Mouse (Mus musculus) liver, embryonic 12.5 days (tissue): ENCODE measurements at regions not wholly inside any gene's neighbourhood (a gene's known extent, or its start where the extent isn't known, plus 50 kb on each side); places are given as distances from the start of the nearest gene placed in this dataset.

Source experiments
- ATAC-seq: fragments of 200-750 bp; cut with Nextera tagmentation; 2 replicates; pipeline ENCODE4 v1.8.0; 2017; ENCODE audit warnings: moderate number of reproducible peaks, mild to moderate bottlenecking, moderate library complexity
- H3K27ac ChIP-seq: fragments of 300-500 bp; sonication (generic); 2 replicates; pipeline ENCODE4 v1.5.1; 2016; ENCODE audit warnings: mild to moderate bottlenecking
- H3K27me3 ChIP-seq: fragments of 300-500 bp; sonication (generic); replicated peaks from 2 replicates; pipeline ENCODE4 v1.6.1; 2016; ENCODE audit warnings: mild to moderate bottlenecking, moderate library complexity
- H3K36me3 ChIP-seq: fragments of 300-500 bp; sonication (generic); 2 replicates; pipeline ENCODE4 v1.6.1; 2016; ENCODE audit warnings: mild to moderate bottlenecking, moderate library complexity
- H3K4me1 ChIP-seq: fragments of 300-500 bp; sonication (generic); 2 replicates; pipeline ENCODE4 v1.6.1; 2016
- H3K4me2 ChIP-seq: fragments of 300-500 bp; sonication (generic); 2 replicates; pipeline ENCODE4 v1.6.1; 2016; ENCODE audit warnings: mild to moderate bottlenecking, moderate library complexity
- H3K4me3 ChIP-seq: fragments of 300-500 bp; sonication (generic); 2 replicates; pipeline ENCODE4 v1.5.1; 2016; ENCODE audit warnings: mild to moderate bottlenecking, moderate library complexity
- H3K9ac ChIP-seq: fragments of 300-500 bp; sonication (generic); 2 replicates; pipeline ENCODE4 v1.6.1; 2016; ENCODE audit warnings: mild to moderate bottlenecking, moderate library complexity
- H3K9me3 ChIP-seq: fragments of 300-500 bp; sonication (generic); replicated peaks from 2 replicates; pipeline ENCODE4 v1.6.1; 2016; ENCODE audit warnings: mild to moderate bottlenecking, moderate library complexity
- WGBS: fragments of 180-500 bp; shearing (Covaris S2); methylation state at CpG from one replicate; pipeline ENCODE4 v1.1.7; 2016; ENCODE audit not compliant: insufficient replicate concordance; 5-methylcytosine and 5-hydroxymethylcytosine counted together

DNA sequence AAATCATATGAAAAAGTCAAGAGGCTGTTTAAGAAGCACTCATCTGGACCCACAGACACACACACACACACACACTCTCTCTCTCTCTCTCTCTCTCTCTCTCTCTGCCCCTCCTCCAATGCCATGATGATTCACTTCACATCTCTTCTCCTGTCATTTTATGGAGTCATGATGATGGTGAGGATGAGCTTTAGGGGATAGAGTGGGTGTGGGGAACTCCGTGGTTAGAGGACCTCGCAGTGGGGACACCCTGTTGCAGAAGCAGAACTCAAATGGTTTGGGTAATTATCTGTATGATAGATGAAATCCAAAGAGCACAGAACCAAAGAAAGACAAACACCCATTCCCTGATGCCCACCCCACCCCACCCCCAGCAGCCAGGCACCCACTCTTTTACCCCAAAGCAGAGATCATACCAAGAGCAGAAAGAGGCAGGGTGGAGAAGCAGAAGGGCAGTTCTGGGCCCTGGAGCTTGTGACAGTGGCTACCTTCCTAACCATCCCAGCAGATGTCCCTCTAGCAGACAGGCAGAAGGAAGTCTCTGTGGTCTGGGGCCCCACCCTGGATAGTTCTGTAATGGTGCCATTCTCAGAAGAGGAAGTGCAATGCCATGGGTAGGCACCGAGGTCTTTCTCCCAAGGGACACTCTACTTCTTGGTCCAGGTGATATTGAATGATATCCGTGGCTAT lies 87.6 kb upstream of the Bcl6 start:
- Histone ChIP-seq H3K27me3 (no peaks in the 10 kb centered on the region), H3K4me2 (no peak overlapping the region)
- 49% methylated on average over 4 of the region's 4 CpGs for WGBS

DNA sequence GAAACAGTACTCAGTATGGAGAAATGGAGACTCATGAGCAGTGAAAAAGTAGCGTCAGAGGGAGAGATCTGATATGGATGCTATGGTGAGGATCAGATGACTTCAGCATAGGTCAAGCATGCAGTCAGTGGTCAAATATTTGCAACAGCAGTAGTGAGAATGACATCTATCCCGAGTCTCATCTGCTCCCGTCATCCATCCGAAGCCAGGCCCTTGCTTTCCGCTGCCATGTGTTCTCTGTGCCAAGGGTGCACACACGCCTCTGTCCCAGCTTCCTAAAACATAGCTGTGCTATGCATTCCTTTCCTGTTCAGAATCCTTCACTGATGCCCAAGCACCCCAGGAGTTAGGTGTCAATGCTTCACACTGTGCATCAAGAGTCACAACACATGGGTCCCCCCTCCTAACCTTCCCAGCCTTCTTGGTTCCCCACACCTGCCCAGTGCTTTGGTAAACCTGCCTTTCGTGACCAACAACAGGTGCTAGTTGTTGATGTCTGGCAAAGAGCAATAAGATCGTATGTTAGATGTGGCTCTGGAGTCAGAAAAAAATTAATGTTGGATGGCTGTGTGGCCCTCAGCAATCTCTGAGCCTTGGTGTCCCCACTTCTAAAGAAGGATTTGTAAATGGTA lies 85.1 kb upstream of the Bcl6 start:
- WGBS = 71% methylated on average over 8 of the region's 8 CpGs
- no peak overlapping the region for H3K9ac ChIP-seq
- no peaks in the 10 kb centered on the region for H3K36me3 ChIP-seq
- ATAC-seq = no peak
- H3K27me3 ChIP-seq = no peaks in the 10 kb centered on the region
- no peak overlapping the region for H3K4me3 ChIP-seq
- no peaks in the 10 kb centered on the region for H3K9me3 ChIP-seq
- H3K4me1 ChIP-seq = peaks cover under 1% of the 10 kb centered on the region
- no peak overlapping the region for H3K27ac ChIP-seq
- no peak overlapping the region for H3K4me2 ChIP-seq

More for the DNA sequence above, 87.6 kb upstream of the Bcl6 start:
- Histone ChIP-seq H3K9me3 (no peaks in the 10 kb centered on the region), H3K9ac (no peak overlapping the region), H3K27ac (no peak overlapping the region), H3K36me3 (no peaks in the 10 kb centered on the region), H3K4me1 (no peaks in the 10 kb centered on the region), H3K4me3 (no peak overlapping the region)
- no peak for ATAC-seq

DNA sequence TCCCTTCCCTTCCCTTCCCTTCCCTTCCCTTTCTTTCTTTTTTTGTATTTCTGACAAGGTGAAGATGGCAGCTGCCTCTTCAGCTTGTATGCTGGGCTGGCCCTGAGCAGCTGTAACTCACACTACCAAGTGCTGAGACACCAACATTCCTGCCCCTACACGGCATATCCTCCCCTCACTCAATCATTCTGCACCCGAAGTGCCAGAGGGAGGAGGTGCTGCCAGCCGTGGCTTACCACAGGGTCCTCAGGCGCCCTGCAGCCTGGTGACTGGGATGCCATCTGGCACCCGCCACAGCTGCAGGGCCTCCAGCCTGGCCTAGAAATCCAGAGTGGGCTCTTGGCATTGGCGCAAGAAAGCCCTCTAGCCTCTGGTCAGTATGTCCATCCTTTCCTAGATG lies 84.4 kb upstream of the Bcl6 start:
- Histone ChIP-seq H3K27ac (no peak overlapping the region), H3K36me3 (no peaks in the 10 kb centered on the region), H3K4me1 (peaks cover 7% of the 10 kb centered on the region), H3K4me2 (no peak overlapping the region), H3K4me3 (no peak overlapping the region), H3K9ac (no peak overlapping the region), H3K9me3 (no peaks in the 10 kb centered on the region), H3K27me3 (no peaks in the 10 kb centered on the region)
- 57% methylated on average over 6 of the region's 6 CpGs for WGBS
- no peak for ATAC-seq

DNA sequence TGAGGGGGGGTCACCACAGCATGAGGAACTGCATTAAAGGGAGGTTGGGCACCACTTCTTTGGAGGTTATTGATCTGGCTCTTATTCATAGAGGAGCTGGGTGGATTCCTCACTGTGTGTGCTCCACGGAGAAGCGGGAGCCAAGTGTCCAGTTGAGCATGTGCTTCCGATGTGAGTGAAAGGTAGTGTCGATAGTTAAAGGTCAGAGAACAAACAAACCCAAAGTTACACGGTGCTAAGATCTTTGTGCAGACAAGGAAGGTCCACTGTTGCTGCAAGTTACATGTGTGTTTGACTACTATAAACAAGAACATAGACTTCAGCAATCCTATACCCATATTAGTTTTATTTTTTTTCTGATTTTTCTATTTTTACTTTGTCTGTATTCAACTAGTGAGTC lies 80.8 kb upstream of the Bcl6 start:
- Histone ChIP-seq H3K4me3 (no peak overlapping the region), H3K4me2 (no peak overlapping the region), H3K9me3 (no peaks in the 10 kb centered on the region), H3K27ac (no peak overlapping the region), H3K36me3 (no peaks in the 10 kb centered on the region), H3K27me3 (no peaks in the 10 kb centered on the region), H3K4me1 (peaks cover 8% of the 10 kb centered on the region), H3K9ac (no peak overlapping the region)
- no peak for ATAC-seq
- WGBS = 73% methylated on average over 5 of the region's 5 CpGs

DNA sequence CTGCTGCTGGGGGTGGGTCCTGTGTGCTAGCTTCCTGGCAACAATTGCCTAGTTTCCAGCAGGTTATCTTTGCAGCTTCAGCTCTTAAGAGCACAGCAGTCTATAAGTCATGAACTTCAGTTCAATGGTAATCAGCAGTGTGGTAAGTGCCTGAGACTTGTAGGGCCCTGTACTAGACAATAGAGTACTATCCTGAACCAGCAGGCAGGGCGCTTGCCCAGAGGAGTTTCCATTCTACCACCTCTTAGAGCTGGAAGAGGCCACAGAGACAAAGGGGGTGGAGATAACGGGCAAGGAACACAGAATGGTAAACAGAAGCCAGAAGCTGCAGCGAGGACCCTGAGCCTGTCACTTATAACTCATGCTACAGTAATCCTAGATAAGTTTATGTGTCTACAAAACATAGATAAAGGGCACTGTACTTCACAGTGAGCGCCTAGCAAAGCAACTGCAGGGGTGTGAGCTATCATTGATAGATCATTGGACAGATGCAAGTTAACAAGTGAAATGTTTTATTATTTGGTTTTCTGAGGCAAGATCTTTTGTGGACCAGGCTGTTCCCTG lies 79.7 kb upstream of the Bcl6 start:
- no peaks in the 10 kb centered on the region for H3K36me3 ChIP-seq
- 21% methylated on average over 4 of the region's 4 CpGs for WGBS
- H3K27ac ChIP-seq = no peak overlapping the region
- H3K9ac ChIP-seq = no peak overlapping the region
- H3K4me2 ChIP-seq = no peak overlapping the region
- no peak overlapping the region for H3K4me3 ChIP-seq
- H3K9me3 ChIP-seq = no peaks in the 10 kb centered on the region
- peaks cover 8% of the 10 kb centered on the region for H3K4me1 ChIP-seq
- ATAC-seq = peak; percentile 77
- no peaks in the 10 kb centered on the region for H3K27me3 ChIP-seq

DNA sequence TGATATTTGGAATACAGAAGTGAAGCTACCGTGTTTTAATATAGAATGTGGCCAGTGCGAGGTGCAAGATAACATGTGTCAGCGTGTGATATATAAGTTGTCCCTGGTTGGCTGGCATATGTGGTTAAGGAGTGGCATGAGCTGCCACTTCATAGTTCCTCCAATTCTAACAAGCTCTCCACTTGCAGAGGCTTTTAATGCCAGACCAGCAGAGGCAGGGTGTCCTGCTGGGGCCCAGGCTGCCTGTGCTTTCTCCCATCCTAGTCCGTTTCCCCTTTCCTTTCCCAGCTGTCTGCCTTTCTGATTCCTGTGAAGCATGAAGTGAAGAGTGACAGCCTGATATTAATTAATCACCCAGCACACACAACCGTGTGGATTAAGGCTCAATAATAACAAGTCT lies 73.7 kb upstream of the Bcl6 start:
- no peak overlapping the region for H3K4me3 ChIP-seq
- peak; percentile 27; the same call in 1 of the 2 replicates for ATAC-seq
- whole genome bisulfite sequencing = 44% methylated on average over 5 of the region's 5 CpGs

DNA sequence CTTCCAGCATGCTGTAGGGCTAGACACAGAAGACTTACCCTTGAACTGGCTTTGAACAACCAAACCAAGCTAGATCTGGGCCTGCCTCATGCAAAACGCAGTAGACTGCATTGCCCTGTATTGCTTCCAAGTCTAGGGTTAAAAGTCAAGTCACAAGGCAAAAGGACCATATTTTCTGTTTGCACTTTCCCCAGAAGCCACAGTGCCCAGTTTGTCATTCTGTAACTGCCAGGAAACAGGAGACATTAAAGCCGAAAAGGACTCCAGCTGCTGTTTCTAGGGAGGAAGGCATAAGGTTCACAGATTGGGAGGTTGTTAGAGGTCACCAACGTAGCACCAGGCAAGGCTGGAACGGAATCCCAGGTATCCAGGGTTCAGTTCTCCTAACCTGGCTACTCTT lies 72.8 kb upstream of the Bcl6 start:
- Histone ChIP-seq H3K36me3 (no peaks in the 10 kb centered on the region), H3K9me3 (no peaks in the 10 kb centered on the region), H3K27me3 (no peaks in the 10 kb centered on the region), H3K4me2 (no peak overlapping the region), H3K4me1 (peaks cover 20% of the 10 kb centered on the region; the same call in 1 of the 2 replicates), H3K4me3 (no peak overlapping the region), H3K9ac (no peak overlapping the region), H3K27ac (no peak overlapping the region)
- no peak for ATAC-seq
- WGBS = 62% methylated on average over 4 of the region's 4 CpGs

More for the DNA sequence above, 73.7 kb upstream of the Bcl6 start:
- Histone ChIP-seq H3K9ac (no peak overlapping the region), H3K36me3 (no peaks in the 10 kb centered on the region), H3K27ac (no peak overlapping the region), H3K4me1 (peaks cover 15% of the 10 kb centered on the region; the same call in 1 of the 2 replicates), H3K9me3 (no peaks in the 10 kb centered on the region), H3K27me3 (no peaks in the 10 kb centered on the region), H3K4me2 (no peak overlapping the region)

DNA sequence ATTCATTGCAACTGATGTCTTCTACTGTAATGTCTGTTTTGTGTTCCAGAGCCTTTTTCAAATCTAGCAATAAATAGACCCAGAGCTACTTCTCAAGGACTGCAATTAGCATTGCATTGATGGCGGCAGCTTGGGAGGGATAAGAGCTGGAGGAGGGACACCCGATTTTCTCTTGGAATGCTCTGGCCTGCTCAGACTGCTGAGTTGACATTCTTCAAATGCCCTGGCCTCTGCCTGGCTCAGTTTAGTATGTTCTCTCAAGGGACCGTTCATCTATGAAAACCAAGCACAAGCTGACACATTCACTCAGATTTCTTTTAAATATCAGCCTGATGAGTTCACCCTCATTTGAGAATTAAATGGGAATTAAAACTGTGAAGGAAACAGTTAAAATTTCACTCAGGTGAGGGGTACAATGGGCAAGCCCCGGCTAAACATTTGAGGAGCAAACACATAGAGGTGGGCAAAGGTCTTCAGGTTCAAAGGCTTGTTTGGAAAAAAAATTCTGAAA lies 70.5 kb upstream of the Bcl6 start:
- H3K27ac ChIP-seq = no peak overlapping the region
- H3K4me2 ChIP-seq = no peak overlapping the region
- H3K9ac ChIP-seq = no peak overlapping the region
- ATAC-seq = no peak
- peaks cover 20% of the 10 kb centered on the region; the same call in 1 of the 2 replicates for H3K4me1 ChIP-seq
- no peaks in the 10 kb centered on the region for H3K9me3 ChIP-seq
- 59% methylated on average over 4 of the region's 4 CpGs for WGBS
- H3K27me3 ChIP-seq = no peaks in the 10 kb centered on the region
- no peak overlapping the region for H3K4me3 ChIP-seq
- H3K36me3 ChIP-seq = no peaks in the 10 kb centered on the region

DNA sequence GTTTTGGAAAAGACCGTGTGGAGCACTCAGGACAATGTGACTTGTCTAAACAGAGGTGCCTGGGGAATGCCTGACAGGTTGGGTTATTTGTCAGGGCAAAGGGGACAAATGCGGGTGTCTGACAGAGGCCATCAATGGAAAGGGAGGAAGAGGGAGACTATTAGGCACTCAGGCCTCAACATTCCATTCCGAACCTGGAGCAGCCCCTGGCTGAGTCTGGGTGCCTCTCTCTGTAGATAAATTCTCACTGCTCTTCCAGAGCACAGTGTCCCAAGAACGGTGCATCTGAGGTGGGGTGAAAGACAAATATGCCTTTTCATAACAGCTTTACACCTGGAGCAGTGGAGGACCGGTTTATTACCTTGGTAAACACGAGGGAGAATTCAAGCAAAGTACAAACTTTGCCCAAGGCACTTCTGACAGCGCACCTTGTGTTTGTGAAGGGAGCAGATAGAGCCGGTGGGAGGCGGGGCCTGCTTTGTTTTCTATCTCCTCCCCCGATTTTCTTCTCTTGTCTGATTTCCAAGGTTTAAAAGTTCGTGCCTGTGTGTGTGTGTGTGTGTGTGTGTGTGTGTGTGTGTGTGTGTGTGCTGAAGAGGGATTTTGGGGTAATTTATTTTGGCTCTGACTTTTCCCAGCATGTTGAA lies 68.4 kb upstream of the Bcl6 start:
- no peak overlapping the region for H3K9ac ChIP-seq
- H3K27ac ChIP-seq = no peak overlapping the region
- no peaks in the 10 kb centered on the region for H3K27me3 ChIP-seq
- no peaks in the 10 kb centered on the region for H3K9me3 ChIP-seq
- no peak overlapping the region for H3K4me2 ChIP-seq
- 40% methylated on average over 11 of the region's 11 CpGs for WGBS
- ATAC-seq = 0 out of 2 replicates have a peak, but pooled peaks have one; percentile 5
- peaks cover 20% of the 10 kb centered on the region; the same call in 1 of the 2 replicates for H3K4me1 ChIP-seq
- no peak overlapping the region for H3K4me3 ChIP-seq
- no peaks in the 10 kb centered on the region for H3K36me3 ChIP-seq

DNA sequence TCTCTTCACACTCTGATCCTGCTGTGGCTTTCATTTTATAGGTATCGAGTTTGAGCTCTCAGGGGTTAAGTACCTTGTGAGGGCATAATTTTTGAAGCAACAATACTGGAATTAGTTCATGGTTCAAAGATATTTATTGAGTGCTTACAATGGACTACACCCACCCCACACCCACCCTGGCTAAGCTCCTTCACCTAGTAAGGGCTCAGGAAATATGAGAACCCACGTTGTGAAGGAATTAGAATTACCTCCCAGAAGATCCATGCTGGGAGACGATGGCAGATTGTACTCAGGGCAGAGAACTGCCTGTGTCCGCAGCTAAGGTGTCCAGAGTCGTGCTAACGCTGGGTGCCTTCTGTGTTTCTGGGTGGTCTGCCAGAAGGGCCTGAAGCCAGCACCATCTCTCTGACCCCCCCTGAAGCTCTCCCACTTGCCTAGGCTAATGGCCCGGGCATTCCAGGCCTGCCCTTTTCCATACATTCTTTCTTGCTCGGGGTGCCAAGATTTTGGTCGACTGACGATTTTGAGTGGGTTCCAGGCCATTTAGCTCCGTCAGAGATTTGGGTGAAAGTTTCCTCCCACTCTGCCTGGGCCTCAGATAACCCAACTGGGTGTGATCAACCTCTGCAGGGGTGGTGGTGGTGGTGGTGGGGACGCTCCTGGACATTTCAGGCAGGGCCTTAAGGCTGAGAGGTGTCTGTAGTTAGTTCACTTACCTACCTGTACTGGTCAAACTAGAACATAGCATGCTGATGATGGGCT lies 67.7 kb upstream of the Bcl6 start:
- WGBS = 56% methylated on average over 12 of the region's 12 CpGs
- H3K9ac ChIP-seq = no peak overlapping the region
- ATAC-seq = 0 out of 2 replicates have a peak, but pooled peaks have one; percentile 5
- H3K27ac ChIP-seq = 0 out of 2 replicates have a peak overlapping the region, but pooled peaks have one; percentile 22
- H3K4me2 ChIP-seq = no peak overlapping the region
- no peaks in the 10 kb centered on the region for H3K36me3 ChIP-seq
- H3K4me3 ChIP-seq = no peak overlapping the region
- no peaks in the 10 kb centered on the region for H3K27me3 ChIP-seq
- H3K9me3 ChIP-seq = no peaks in the 10 kb centered on the region
- peaks cover 20% of the 10 kb centered on the region; the same call in 1 of the 2 replicates for H3K4me1 ChIP-seq

DNA sequence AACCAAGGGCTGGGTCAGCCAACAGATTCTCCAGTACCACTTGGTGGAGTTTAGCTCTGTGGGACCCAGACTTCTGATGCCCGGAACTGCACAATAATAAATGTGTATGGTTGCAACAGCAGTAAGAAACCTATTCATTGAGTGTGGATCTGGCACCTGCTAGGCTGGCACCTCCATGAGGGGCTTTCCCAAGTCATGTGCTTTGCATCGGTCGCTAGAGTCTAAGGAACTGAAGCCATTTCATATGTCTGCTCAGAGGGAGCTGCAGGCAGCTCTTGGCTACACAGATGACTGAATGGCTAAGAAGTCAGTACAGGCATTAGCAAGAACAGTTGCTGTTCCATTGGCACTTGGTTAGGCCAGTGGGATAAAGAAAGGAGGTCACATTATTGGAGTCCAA lies 65.6 kb upstream of the Bcl6 start:
- Histone ChIP-seq H3K27me3 (no peaks in the 10 kb centered on the region), H3K27ac (no peak overlapping the region), H3K36me3 (no peaks in the 10 kb centered on the region), H3K4me1 (peaks cover 17% of the 10 kb centered on the region; the same call in 1 of the 2 replicates), H3K4me2 (no peak overlapping the region), H3K9me3 (no peaks in the 10 kb centered on the region), H3K9ac (no peak overlapping the region), H3K4me3 (no peak overlapping the region)
- no peak for ATAC-seq
- WGBS = 77% methylated on average over 3 of the region's 3 CpGs
